In the genomic region with DNA sequence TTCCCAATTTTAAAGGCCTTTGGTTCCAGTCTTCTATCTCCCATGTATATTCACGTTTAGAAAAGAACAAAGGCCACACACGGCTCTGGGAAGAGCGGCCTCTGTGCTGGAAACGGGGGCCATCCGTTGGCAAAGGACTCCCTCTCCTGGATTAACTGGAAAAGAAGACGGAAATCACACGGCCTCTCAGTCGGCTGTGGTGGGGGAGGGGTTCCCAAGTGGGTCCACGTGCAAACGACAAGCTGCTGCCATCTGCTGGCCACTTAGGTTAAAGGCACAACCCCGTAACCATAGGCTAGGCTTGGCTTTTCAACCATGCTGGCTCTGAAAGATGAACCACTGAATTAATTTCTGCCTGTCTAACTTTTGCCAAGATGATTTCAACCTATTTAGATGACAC, we compare ENCODE assay signal across 8 mouse cellular contexts.
A peak's percentile ranks its signal among the peaks of the same experiment; 100 is the strongest.
DNase-seq lines count a peak whose midpoint lies in the region; ATAC-seq and TF ChIP-seq lines count a peak whose summit lies in the region.

No protein-coding gene starts in this region.

- no peak overlapping the region for H3K27ac ChIP-seq in intestine, postnatal 0 days (ENCODE audit: low read depth, low read length)
- H3K27ac ChIP-seq in midbrain, embryonic 11.5 days (ENCODE audit: low read depth, low read length), result no peak overlapping the region

- 2% methylated on average over 11 of the region's 11 CpGs for WGBS in intestine, postnatal 0 days
- WGBS in midbrain, embryonic 11.5 days, result under 1% methylated on average over 11 of the region's 11 CpGs

- TF ChIP-seq CTCF in intestine, postnatal 0 days (IDR thresholded peaks at IDR 0.05; ENCODE audit: low read depth), result peak; percentile 99

- H3K36me3 ChIP-seq in intestine, postnatal 0 days (ENCODE audit: control insufficient read depth, insufficient read depth), result no peaks in the 10 kb centered on the region
- H3K36me3 ChIP-seq in midbrain, embryonic 11.5 days (ENCODE audit: control insufficient read depth, insufficient read depth, low read length), result no peaks in the 10 kb centered on the region

- H3K4me1 ChIP-seq in intestine, postnatal 0 days (replicated peaks; ENCODE audit: control insufficient read depth, insufficient read depth, low read length), result no peaks in the 10 kb centered on the region; the same call in 1 of the 2 replicates
- no peaks in the 10 kb centered on the region; the same call in 1 of the 2 replicates for H3K4me1 ChIP-seq in midbrain, embryonic 11.5 days (ENCODE audit: control insufficient read depth, insufficient read depth, low read length)

- ATAC-seq in granulocyte monocyte progenitor cell, adult 5-6 weeks (replicated peaks; ENCODE audit: poor library complexity, severe bottlenecking), result peak; percentile 95
- ATAC-seq in intestine, postnatal 0 days, result peak; percentile 70; the same call in 1 of the 2 replicates
- ATAC-seq in midbrain, embryonic 11.5 days (ENCODE audit: low FRiP score), result peak; percentile 97

- H3K9me3 ChIP-seq in intestine, postnatal 0 days (ENCODE audit: control insufficient read depth), result no peaks in the 10 kb centered on the region
- H3K9me3 ChIP-seq in midbrain, embryonic 11.5 days (ENCODE audit: control insufficient read depth, low read length), result no peaks in the 10 kb centered on the region

- H3K9ac ChIP-seq in intestine, postnatal 0 days (ENCODE audit: low read depth, low read length), result no peak overlapping the region
- H3K9ac ChIP-seq in midbrain, embryonic 11.5 days (ENCODE audit: low read length), result no peak overlapping the region

- DNase-seq in adrenal gland, adult 8-10 months, result peak; percentile 90
- DNase-seq in embryo, embryonic 9.5 days (ENCODE audit: extremely low spot score), result peak; percentile 94
- DNase-seq in left cerebral cortex, postnatal 36 days (ENCODE audit: low spot score in 2 of 2), result peak; percentile 89 to 95
- peak; percentile 99 for DNase-seq in midbrain, embryonic 11.5 days (ENCODE audit: low spot score, missing footprints)
- DNase-seq in right cerebral cortex, postnatal 4 days, result peak; percentile 100
- DNase-seq in yolk sac, embryonic 10.5 days (ENCODE audit: low spot score), result peak; percentile 88

- 0 out of 2 replicates have a peak overlapping the region, but pooled peaks have one; percentile 27 for H3K4me2 ChIP-seq in intestine, postnatal 0 days (replicated peaks; ENCODE audit: low read depth)
- H3K4me2 ChIP-seq in midbrain, embryonic 11.5 days, result no peak overlapping the region

- intact Hi-C loops in left cerebral cortex, postnatal 36 days (cut with DNase I), result loop anchor here (2.0 to 10.0 kb wide), 5 partner anchors 133 to 651 kb away; partner anchors contain the start of gene Cbx3

- H3K4me3 ChIP-seq in intestine, postnatal 0 days (ENCODE audit: low read depth, low read length), result no peak overlapping the region
- no peak overlapping the region for H3K4me3 ChIP-seq in midbrain, embryonic 11.5 days (ENCODE audit: low read depth, low read length)

- no peaks in the 10 kb centered on the region for H3K27me3 ChIP-seq in intestine, postnatal 0 days (replicated peaks; ENCODE audit: control insufficient read depth, insufficient read depth, low read length)
- H3K27me3 ChIP-seq in midbrain, embryonic 11.5 days (ENCODE audit: control insufficient read depth, insufficient read depth, low read length), result no peaks in the 10 kb centered on the region
